Mouse (Mus musculus) kidney, postnatal 10 days (tissue): Measurements from ENCODE around the gene Abca9.

ENCODE experiments used
- DNase-seq: peaks from one replicate; pipeline ENCODE4 v3.0.0; 2021; ENCODE audit warnings: mixed read lengths

The Abca9 gene

DNA sequence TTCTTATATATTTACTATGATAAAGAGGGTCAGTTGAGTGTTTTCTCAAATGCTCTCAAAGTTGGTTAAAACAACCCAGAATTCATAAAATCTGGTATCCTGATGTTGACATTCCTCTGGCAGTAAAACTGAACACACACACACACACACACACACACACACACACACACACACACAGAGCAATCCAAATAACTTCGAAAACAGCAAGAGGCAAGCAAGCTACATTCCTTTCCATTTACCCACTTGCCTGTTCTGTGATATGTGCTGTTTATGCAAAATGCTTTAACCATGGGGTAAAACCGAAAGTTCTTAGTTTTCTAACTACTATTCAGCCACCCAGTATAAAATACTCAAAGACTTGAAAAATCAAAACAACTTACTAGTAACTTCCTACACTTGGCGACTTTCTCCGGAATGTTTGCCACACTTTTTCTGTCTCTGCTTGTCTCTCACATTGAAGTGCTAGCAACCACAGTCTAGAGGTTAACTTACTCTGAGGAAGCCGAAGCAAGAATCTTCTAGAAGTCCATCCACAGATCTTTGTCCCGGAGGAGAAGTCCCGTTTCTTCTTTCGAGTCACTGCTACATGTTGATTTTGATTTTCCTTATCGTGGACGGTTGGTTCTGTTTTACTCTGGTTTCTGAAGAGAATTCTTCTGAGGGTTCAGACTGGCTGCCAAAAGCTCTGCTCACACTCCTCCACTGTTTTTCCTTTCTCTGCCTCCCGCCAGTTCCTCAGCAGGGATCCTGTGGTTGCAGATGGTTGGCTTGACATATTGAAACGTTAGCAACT lies at the start of gene Abca9:
Gene Abca9 (minus strand): TSS at position 738 of the 793 bp plus-strand sequence.
- DNase-seq, result peak; percentile 29

- no peak for DNase-seq
Measured at GRCm38 (mm10) chr11:110217118-110217517, 49.1 kb upstream of the Abca9 start.

DNA sequence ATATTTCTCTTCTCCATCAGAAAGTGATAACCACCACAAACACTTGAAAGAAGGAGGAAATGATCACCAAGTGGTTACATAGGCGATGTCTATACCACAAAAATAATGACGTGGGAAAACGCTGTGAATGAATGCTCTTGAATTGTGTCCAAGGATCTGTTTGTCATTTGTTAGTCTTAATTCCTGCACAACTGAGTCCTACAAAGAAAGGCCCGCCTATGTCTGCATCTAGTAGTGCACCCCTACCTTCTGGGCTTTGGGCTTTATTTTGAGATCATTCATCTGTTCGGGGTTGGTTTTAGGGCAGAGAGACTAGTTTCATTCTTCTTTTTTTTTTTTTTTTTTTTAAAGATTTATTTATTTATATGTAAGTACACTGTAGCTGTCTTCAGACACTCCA lies 35.9 kb upstream of the Abca9 start:
- no peak for DNase-seq

DNA sequence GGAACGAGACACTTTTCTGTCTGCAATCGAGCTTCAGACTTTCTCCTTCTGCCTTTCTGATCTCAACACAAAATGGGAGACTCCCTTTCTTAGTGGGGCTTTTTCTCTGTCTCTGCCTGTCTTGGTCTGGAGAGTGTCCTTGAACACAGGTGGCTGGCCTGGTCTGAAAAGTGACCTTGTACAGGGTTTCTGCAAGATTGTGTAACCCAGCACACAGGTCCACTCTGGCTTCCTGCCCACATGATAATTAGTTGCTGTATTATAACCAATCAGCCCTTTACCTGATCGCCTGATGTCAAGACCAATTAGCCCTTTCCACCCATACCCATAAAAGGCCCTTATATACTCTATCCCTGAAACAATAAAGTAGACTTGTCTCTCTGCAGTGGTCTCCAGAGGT lies 30.9 kb upstream of the Abca9 start:
- no peak for DNase-seq

GRCm38 (mm10) chr11:110196561-110197306 lies 28.7 kb upstream of the Abca9 start:
- DNase-seq, result no peak

DNA sequence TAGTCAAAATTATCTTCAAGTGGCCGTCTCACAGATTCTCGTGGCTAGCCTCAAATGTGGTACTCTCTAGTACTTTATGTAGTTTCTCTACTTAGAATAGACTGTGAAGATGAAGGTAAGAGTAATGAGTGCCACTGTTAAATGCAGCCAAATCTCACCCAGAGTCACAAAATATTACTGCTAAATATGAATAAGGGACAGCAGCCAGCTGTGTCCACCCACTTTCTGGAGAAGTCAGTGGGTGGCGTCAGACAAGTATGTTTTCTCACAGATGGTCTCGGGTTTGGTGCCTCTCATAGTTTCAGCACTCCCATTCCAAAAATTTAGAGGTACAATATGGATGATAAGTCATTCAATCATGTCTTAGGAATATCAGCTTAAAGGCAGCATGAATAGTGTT lies 27.3 kb upstream of the Abca9 start:
- DNase-seq, result no peak

- DNase-seq, result no peak
Measured at GRCm38 (mm10) chr11:110171212-110171611, 3.2 kb upstream of the Abca9 start.

DNA sequence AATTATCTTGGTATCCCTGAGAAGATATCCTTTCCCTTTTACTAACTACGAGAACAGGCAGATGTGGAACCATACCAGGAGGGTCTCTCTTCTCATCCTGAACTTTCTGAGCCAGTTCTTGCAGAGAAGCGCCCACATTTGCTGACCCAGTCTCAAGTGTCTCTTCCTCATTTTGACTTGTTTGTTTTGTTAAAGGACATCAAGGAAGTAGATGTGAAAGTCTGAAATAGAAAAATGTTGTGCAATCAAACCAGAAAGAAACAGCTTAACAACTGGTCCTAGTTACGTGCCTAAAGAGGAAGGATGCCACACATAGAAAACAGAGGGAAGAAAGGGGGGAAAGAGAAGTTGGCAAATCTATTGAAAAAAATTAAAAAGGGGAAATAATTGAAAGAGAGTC lies 2.2 kb downstream of the Abca9 start:
- DNase-seq, result no peak

GRCm38 (mm10) chr11:110165409-110165808 lies 2.6 kb downstream of the Abca9 start:
- no peak for DNase-seq

DNA sequence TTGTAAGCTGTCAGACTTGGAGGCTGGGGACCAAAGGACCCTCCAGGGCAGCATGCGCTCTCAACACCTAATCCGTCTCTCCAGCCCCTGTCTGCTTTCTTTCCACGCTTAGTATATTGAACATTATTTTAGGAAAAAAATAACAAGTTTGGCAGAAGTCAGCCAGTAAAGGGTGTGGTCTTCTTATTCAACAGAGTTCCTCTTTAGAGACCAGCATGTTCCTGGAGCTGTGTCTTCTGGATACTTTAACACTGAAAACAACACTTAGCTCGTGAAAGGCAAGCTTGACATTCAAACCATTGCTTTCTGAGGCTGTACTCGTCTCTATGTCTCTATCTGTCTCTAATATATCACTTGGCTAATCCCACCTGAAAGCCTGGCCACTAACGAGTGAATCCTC lies 10.9 kb downstream of the Abca9 start:
- no peak for DNase-seq

GRCm38 (mm10) chr11:110155985-110156384 lies 12.0 kb downstream of the Abca9 start:
- no peak for DNase-seq

DNA sequence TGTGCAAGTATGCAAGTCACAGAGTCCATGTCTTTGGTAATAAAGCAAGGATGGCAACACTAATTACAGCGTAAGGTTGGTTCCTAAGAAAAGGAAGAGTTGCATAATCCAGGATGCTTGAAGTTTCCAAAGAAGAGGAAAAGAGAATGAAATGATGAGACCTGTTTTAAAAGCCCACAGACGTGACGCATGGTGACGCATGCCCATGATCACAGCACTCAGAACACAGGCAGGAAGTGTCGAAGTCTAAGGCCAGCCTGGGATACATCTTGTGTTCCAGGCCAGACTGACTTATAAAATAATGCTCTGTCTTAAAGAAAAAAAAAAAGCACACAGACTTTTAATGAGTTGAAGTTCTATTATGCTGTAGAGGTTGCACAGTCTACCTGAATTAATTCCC lies 20.4 kb downstream of the Abca9 start:
- no peak for DNase-seq

GRCm38 (mm10) chr11:110145421-110145820 lies 22.6 kb downstream of the Abca9 start:
- no peak for DNase-seq

GRCm38 (mm10) chr11:110130760-110131159 lies 37.2 kb downstream of the Abca9 start:
- no peak for DNase-seq

- no peak for DNase-seq
Measured at GRCm38 (mm10) chr11:110111137-110111536, 56.9 kb downstream of the Abca9 start.

- DNase-seq, result no peak
Measured at GRCm38 (mm10) chr11:110101437-110101836, 66.6 kb downstream of the Abca9 start.

- DNase-seq, result no peak
Measured at GRCm38 (mm10) chr11:110098901-110099300, 69.1 kb downstream of the Abca9 start.

DNA sequence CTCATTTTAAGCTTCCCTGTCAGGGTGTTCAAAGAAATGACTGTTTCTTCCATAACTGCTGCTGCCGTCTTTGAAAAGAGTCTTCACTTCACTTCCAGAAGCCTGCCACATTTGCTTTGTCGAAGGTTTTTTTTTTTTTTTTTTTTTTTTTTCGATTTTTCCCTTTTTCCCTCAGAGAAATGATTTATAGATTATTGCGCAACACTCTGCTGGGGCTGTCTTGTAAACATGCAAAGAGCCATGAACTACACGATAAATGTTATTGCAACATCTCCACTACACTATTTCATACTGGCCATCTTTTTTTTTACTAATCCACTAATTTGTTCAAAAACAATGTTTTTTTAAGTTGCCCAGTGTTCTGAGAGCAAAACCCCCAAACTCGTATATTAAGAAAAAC lies 70.5 kb downstream of the Abca9 start:
- DNase-seq, result no peak

DNA sequence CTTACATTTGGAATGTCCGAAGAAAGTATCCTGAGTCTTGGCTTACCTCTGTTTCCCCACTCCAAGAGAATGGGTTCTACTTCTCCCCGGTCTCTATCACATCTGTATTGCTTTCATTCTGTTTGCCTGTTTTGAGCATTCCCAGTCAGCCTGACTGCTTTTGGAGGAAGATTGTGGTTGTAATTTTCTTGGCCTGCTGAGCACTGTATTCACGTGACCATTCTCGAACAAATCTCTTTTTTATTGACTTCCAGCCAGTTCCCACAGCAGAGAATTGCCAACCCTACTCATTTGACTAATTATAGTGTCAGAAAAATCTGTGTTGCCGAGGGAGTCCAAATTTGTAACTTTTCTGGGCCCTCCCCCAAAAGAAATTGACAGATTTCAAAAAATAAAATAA lies 72.1 kb downstream of the Abca9 start, which contains the start of gene Abca8a:
Gene Abca8a (minus strand): TSS at position 121 of the 400 bp plus-strand sequence.
- DNase-seq, result peak; percentile 6

DNA sequence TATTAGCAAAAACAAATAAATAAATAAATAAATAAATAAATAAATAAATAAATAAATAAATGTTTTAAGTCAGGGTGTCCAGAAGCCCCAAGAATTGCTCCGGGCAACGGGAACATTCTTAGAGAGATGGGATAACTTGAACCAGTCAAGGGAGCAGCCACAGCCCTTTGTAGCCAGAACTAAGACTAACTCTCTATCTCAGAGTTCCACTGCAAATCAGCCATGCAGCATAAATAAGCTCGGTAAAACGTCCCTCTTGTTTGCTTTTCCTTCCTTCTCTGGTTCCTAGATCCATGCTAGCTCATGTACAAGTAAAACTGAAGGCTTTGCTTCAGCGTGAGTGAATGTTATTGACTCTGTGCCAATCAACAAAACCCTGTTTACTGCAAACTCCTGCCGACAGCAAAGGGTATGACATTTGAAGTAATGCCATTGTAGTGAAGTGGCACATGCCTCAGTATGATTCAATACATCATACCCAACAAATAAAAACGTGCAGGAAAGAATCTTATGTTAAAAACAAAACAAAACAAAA lies 73.1 kb downstream of the Abca9 start:
- DNase-seq, result no peak

- DNase-seq, result no peak
Measured at GRCm38 (mm10) chr11:110094236-110094635, 73.8 kb downstream of the Abca9 start.

DNA sequence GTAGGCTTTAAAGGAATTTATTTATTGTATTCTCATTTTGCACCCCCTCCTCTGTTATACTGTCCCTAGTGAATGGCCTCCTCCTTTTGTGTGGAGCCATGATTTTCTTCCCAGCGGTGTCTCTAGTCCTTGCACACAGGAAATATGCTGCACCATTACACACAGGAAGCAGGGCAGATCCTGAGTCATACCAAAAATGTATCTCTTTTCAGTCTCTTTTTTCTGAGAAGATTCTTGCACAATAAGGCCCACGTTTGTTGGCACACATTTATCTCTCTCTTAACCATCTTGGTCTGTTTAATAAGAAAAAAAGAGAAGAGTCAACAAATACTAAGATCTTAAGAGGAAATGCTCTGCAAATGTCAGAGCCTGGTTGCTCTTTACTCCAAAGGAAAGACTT lies 76.7 kb downstream of the Abca9 start:
- no peak for DNase-seq

GRCm38 (mm10) chr11:110072158-110072557 lies 95.8 kb downstream of the Abca9 start:
- no peak for DNase-seq

DNA sequence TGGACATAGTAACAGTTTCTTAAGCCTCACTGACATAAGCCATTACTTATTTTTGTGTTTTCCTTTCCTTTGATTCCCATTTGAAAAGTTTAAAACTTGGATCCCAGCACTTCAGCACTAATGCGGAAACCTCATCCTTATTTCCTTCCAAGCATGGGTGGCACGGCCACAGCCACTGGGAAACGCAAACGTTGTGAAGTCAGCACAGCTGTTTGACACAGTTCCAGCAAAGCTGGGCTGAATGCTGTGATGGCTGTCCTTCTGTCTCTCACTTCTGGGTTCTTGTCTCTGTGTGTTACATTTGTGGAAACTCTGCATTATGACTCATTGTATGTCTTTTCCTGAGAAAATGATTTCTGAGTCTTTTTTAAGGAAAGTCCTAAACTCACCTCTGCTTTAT lies 107.0 kb downstream of the Abca9 start:
- DNase-seq, result no peak
